Mouse (Mus musculus) c-Kit-negative CD71-positive TER-119-positive erythroid progenitor cells, embryonic 14.5 days (primary cell): Measurements from ENCODE around the gene Sbf1.

Experiments used
- DNase-seq: peaks from one replicate; pipeline ENCODE4 v3.0.0-alpha.2; 2013; ENCODE audit warnings: low read depth, low spot score

Gene Sbf1

DNA sequence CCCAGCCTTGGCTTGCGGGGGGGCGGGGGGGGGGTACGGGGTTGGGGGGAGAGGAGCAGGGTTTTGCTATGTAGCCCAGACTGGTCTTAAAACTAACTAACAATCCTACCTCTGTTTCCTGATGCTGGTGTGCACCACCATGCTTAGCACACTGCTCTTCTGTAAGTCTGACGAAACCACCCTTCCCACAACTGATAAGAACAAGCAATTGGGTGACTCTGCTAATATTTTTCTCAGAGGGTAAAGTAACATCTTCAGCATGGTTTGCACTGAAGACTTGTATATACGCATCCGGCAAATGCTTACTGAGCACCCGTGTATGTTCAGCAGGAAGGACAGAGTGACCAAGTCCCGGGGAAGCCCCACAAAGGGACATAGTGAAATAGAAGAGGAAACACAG, 6.2 kb upstream of the Sbf1 start:
- DNase-seq = no peak

DNA sequence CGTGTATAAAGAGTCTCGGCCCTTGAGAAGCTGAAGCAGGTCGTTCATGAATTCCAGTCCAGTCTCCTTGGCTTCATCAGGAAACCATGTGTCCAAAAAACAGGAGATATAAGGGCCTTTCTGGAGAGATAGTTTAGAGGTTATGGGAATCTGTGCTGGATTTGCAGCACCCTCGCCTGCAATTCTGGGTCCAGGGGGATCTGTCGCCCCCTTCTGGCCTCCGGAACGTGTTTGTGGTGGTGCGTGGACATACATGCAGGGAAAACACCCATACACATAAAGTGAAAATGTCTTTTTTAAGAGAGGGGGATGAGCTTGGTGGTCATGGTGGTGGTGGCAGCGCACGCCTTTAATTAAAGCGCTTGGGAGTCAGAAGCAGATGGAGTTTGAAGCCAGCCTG, 1.0 kb upstream of the Sbf1 start:
- no peak for DNase-seq

DNA sequence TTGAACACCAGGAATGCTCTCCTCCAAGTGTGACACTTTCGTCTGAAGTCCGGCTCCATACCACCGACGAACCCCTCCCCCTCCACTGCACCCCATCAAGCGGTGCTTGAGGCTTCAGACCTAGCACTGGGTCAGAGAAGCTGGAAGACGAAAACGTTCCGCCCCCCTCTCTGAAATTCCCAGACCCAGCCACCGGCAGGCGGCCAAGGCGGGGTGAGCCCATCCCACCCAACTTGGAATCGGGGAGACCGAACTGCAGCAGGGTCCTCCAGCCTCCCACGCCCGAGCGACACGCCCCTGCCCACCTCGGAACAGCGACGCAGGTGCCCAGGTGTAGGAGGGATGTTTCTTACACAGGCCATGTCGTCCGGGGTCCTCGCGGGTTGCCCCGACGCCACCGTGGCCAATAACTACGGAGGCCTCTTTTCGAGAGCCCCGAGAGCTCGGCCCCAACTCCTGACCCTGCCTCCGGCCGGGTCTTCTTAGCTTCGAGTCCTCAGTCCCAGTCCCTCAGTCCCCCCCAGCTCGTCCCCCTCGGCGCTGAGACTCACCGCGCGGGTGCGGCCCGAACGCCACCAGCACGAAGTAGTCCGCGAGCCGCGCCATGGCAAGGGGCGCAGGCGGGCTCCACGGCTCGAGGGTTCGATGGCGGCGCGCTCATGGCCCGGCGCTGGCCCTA, 461 bp downstream of the Sbf1 start:
- DNase-seq = no peak

- no peak for DNase-seq
Observed at GRCm38 (mm10) chr15:89314107-89314506, 1.0 kb downstream of the Sbf1 start.

DNA sequence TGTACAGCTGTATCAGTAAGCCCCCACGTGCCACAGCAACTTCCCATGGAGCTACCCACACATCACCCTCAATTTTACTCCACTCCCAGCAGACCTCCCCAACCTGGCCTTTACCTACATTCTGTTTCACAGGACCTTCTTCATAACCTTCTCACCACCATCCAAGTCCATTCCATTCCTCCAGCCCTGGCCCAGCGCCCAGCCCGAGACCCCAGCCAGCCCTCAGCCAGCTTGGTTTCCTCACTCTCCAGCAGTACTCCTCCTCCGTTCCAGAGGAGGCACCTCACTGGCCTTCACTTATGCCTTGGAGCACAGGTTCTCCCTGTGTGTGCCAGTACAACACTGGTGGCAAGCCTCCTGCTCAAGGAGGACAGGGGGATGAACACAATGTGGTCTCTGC, 1.8 kb downstream of the Sbf1 start:
- no peak for DNase-seq

DNA sequence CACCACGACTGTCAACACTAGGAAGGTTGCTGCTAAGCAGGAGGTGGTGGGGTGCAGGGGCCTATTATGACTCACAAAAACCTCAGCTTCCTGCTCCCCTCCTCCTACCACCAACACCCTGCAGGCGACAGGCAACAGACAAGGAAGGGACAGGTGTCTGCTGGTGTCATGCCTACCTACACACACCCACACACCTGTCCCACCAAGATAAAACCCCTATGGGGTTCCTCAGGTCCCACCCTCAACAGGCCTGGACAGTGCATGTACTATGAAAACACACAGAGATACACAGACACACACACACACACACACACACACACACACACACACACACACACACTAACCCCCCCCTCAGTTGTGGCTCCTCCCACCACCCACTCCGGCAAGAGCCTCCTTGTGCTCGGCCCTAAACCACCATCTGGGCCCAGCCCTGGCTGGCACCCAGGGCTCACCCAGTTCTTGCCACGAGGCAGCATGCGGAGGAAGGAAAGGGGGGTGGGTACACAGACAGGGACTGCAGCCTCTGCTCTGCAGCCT, 5.1 kb downstream of the Sbf1 start:
- no peak for DNase-seq

- DNase-seq = no peak
Observed at GRCm38 (mm10) chr15:89308406-89309139, 6.5 kb downstream of the Sbf1 start.

- no peak for DNase-seq
Observed at GRCm38 (mm10) chr15:89307461-89307860, 7.7 kb downstream of the Sbf1 start.

- no peak for DNase-seq
Observed at GRCm38 (mm10) chr15:89305966-89306365, 9.1 kb downstream of the Sbf1 start.

DNA sequence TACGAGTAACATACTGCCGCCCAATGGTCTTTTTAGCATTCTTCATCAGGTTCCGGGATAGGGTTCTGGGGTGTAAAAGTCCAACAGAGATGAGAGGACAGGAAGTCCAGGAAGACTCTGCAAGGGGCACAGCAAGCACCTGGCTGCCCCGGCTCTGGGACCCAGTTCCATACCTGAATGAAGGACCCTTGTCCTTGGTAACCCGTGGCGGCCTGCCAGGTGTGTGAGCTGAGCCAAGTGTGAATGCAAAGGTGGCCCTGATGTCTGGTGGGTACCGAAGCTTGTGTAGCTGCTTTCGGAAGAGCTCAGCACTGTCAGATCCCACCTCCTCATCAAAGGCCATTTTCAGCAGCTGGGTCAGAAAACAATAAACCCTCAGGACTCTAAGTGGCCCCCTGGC, 14.5 kb downstream of the Sbf1 start:
- no peak for DNase-seq

GRCm38 (mm10) chr15:89300180-89300579, 14.9 kb downstream of the Sbf1 start:
- DNase-seq = no peak

- DNase-seq = no peak
Observed at GRCm38 (mm10) chr15:89297695-89298094, 17.4 kb downstream of the Sbf1 start.

- no peak for DNase-seq
Observed at GRCm38 (mm10) chr15:89296465-89296864, 18.6 kb downstream of the Sbf1 start.

- no peak for DNase-seq
Observed at GRCm38 (mm10) chr15:89295580-89296165, 19.4 kb downstream of the Sbf1 start.

GRCm38 (mm10) chr15:89293778-89294177, 21.3 kb downstream of the Sbf1 start:
- no peak for DNase-seq

GRCm38 (mm10) chr15:89292795-89293194, 22.3 kb downstream of the Sbf1 start:
- DNase-seq = no peak

- DNase-seq = no peak
Observed at GRCm38 (mm10) chr15:89291521-89291920, 23.6 kb downstream of the Sbf1 start.

- DNase-seq = no peak
Observed at GRCm38 (mm10) chr15:89289455-89289854, 25.7 kb downstream of the Sbf1 start.

- DNase-seq = no peak
Observed at GRCm38 (mm10) chr15:89288227-89288767, 26.8 kb downstream of the Sbf1 start.

GRCm38 (mm10) chr15:89286582-89286981, 28.5 kb downstream of the Sbf1 start:
- DNase-seq = no peak

DNA sequence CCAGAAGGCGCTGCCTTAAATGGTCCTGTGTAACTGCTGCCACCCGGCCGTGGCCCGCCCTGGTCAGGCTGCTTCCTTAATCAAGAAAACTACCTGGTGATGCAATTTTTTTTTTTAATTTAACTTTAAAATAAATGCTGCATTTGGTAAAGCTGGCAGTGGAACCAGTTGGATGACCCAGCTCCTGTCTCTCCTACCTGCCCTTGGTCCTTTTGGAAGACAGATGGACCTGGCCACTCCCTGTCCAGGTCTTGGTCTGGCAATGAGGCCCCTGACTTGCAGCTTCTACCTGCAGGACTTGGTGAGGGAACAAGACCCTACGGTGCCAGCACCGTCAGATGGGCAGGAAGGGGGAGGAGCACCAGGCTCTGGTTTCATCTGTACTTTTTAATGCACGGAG, 29.0 kb downstream of the Sbf1 start:
- DNase-seq = no peak

GRCm38 (mm10) chr15:89285478-89285877, 29.6 kb downstream of the Sbf1 start:
- DNase-seq = no peak
